Mouse (Mus musculus) heart, postnatal 10 days (tissue): ENCODE measurements at regions not wholly inside any gene's neighbourhood (a gene's known extent, or its start where the extent isn't known, plus 50 kb on each side); places are given as distances from the start of the nearest gene placed in this dataset.

Source experiments
- DNase-seq, 2 experiments: peaks; one replicate each; pipeline ENCODE4 v3.0.0; 2021
- intact Hi-C: fragments of 180-260 bp; cut with DNase I; formaldehyde crosslinking; loops from one replicate; pipeline ENCODE4 v1.15.1; 2025

- DNase-seq, result no peak
- intact Hi-C loops, result no loop called here
These were observed 929.8 kb upstream of the Gm7489 start for GRCm38 (mm10) chr15:52954715-52955593.

- intact Hi-C loops, result no loop called here
These were observed 925.0 kb upstream of the Gm7489 start for GRCm38 (mm10) chr15:52959711-52960110.

GRCm38 (mm10) chr15:52961491-52961890 is 923.2 kb upstream of the Gm7489 start:
- DNase-seq, result peak; percentile 17 to 19
- intact Hi-C loops, result no loop called here

More at GRCm38 (mm10) chr15:52959711-52960110, 925.0 kb upstream of the Gm7489 start:
- no peak for DNase-seq

GRCm38 (mm10) chr15:52963918-52964317 is 920.8 kb upstream of the Gm7489 start:
- intact Hi-C loops, result no loop called here

GRCm38 (mm10) chr15:52964403-52964802 is 920.3 kb upstream of the Gm7489 start:
- intact Hi-C loops, result no loop called here
- DNase-seq, result no peak

More at GRCm38 (mm10) chr15:52963918-52964317, 920.8 kb upstream of the Gm7489 start:
- DNase-seq, result no peak

- intact Hi-C loops, result no loop called here
- DNase-seq, result peak; percentile 76
These were observed 916.9 kb upstream of the Gm7489 start for GRCm38 (mm10) chr15:52967801-52968235.

GRCm38 (mm10) chr15:52982821-52983220 is 901.9 kb upstream of the Gm7489 start:
- intact Hi-C loops, result no loop called here
- DNase-seq, result no peak

GRCm38 (mm10) chr15:52990580-52990979 is 894.1 kb upstream of the Gm7489 start:
- no peak for DNase-seq
- intact Hi-C loops, result no loop called here

GRCm38 (mm10) chr15:52994351-52994750 is 890.4 kb upstream of the Gm7489 start:
- DNase-seq, result no peak
- intact Hi-C loops, result no loop called here

- DNase-seq, result no peak
- intact Hi-C loops, result no loop called here
These were observed 885.5 kb upstream of the Gm7489 start for GRCm38 (mm10) chr15:52999200-52999599.

GRCm38 (mm10) chr15:52999776-53000175 is 884.9 kb upstream of the Gm7489 start:
- DNase-seq, result no peak
- intact Hi-C loops, result no loop called here

- intact Hi-C loops, result no loop called here
- peak in 1 of 2 experiments; percentile 6 for DNase-seq
These were observed 883.3 kb upstream of the Gm7489 start for GRCm38 (mm10) chr15:53001429-53001828.

GRCm38 (mm10) chr15:53001964-53002363 is 882.7 kb upstream of the Gm7489 start:
- DNase-seq, result no peak
- intact Hi-C loops, result no loop called here

GRCm38 (mm10) chr15:53004078-53004477 is 880.6 kb upstream of the Gm7489 start:
- intact Hi-C loops, result no loop called here
- no peak for DNase-seq

- intact Hi-C loops, result no loop called here
- no peak for DNase-seq
These were observed 877.9 kb upstream of the Gm7489 start for GRCm38 (mm10) chr15:53006844-53007243.

GRCm38 (mm10) chr15:53009337-53009736 is 875.4 kb upstream of the Gm7489 start:
- no peak for DNase-seq
- intact Hi-C loops, result no loop called here
